Mouse (Mus musculus): ENCODE data around the gene Gpd2. TPM values are rescaled to one million over a fixed set of nuclear protein-coding genes. Genes with fewer than 3 reads are reported as not detected.

The Gpd2 gene
- polyA plus RNA-seq (2015; fragmentation: Illumina TruSeq; extraction: RNeasy Lipid Tissue Mini Kit (QIAGEN cat#74804); ENCODE audit: insufficient read depth, low replicate concordance): 26.7 TPM

GRCm38 (mm10) chr2:57237475-57237919 is at the start of gene Gpd2:
TSS of gene Gpd2 (plus strand) at chr2:57237635.

Other genes with a start within 250 kb of the Gpd2 start
- gene Nr4a2, start 113.6 kb upstream of the Gpd2 start, polyA plus RNA-seq (2015; fragmentation: Illumina TruSeq; extraction: RNeasy Lipid Tissue Mini Kit (QIAGEN cat#74804); ENCODE audit: insufficient read depth, low replicate concordance): 1.2 TPM